Mouse (Mus musculus) CH12.LX (cell line): ENCODE measurements at regions not wholly inside any gene's neighbourhood (a gene's known extent, or its start where the extent isn't known, plus 50 kb on each side); places are given as distances from the start of the nearest gene placed in this dataset.

Experiments used
- DNase-seq: peaks from one replicate; pipeline ENCODE4 v3.0.0-alpha.2; 2013; ENCODE audit errors: extremely low read depth
- H3K27ac ChIP-seq: 2 replicates; pipeline ENCODE4 v1.5.1; 2012; ENCODE audit warnings: low read depth, mild to moderate bottlenecking, control low read depth, moderate library complexity; ENCODE audit not compliant: insufficient read depth
- H3K27me3 ChIP-seq: replicated peaks from 2 replicates; pipeline ENCODE3; 2012; ENCODE audit warnings: inconsistent platforms
- H3K36me3 ChIP-seq, 2 experiments: replicated peaks in 1 of 2; 2 replicates each; pipeline versions ENCODE3 to v1.6.1; 2012; ENCODE audit warnings: inconsistent platforms in 1 of 2, low read length in 1 of 2, mild to moderate bottlenecking in 1 of 2, mixed read lengths in 1 of 2, moderate library complexity in 1 of 2; ENCODE audit not compliant: control insufficient read depth in 1 of 2, insufficient read depth in 1 of 2
- H3K4me1 ChIP-seq, 2 experiments: 2 replicates each; pipeline ENCODE4 v1.6.1; 2012; ENCODE audit warnings: inconsistent platforms in 1 of 2, moderate library complexity in 1 of 2; ENCODE audit not compliant: insufficient read depth in 2 of 2, control insufficient read depth in 1 of 2
- H3K4me2 ChIP-seq: 2 replicates; pipeline ENCODE4 v1.6.1; 2012; ENCODE audit warnings: low read depth, mild to moderate bottlenecking, control low read depth; ENCODE audit not compliant: poor library complexity, insufficient read depth, severe bottlenecking
- H3K4me3 ChIP-seq, 3 experiments: fragments of 150-350 bp in 1 of 3; sonication (generic) in 1 of 3; replicated peaks in 1 of 3; 2 replicates each; pipeline versions ENCODE3 to v1.5.1; 2011 to 2012; ENCODE audit warnings: low read depth in 2 of 3, low read length in 2 of 3, mild to moderate bottlenecking in 2 of 3, moderate library complexity in 2 of 3, control low read depth in 1 of 3, improper control_type of control experiment in 1 of 3, inconsistent platforms in 1 of 3, mixed read lengths in 1 of 3; ENCODE audit not compliant: poor library complexity in 1 of 3
- H3K79me2 ChIP-seq: replicated peaks from 2 replicates; pipeline ENCODE4 v1.6.1; 2012; ENCODE audit warnings: mild to moderate bottlenecking, moderate library complexity; ENCODE audit not compliant: control insufficient read depth, poor library complexity, insufficient read depth, severe bottlenecking; ENCODE audit errors: extremely low read depth
- H3K9ac ChIP-seq: 2 replicates; pipeline ENCODE4 v1.6.1; 2012; ENCODE audit warnings: low read depth, mild to moderate bottlenecking, control low read depth, moderate library complexity; ENCODE audit not compliant: insufficient read depth
- H3K9me3 ChIP-seq: replicated peaks from 2 replicates; pipeline ENCODE3; 2012; ENCODE audit warnings: low read length, inconsistent platforms, mixed read lengths
- BHLHE40 ChIP-seq: IDR thresholded peaks from 2 replicates; pipeline ENCODE4 v1.6.1; 2011; ENCODE audit warnings: mild to moderate bottlenecking, low read depth, low read length, improper control_type of control experiment
- CHD2 ChIP-seq: IDR thresholded peaks from 2 replicates; pipeline ENCODE4 v1.6.1; 2011; ENCODE audit warnings: low read length, improper control_type of control experiment
- CTCF ChIP-seq, 2 experiments: IDR thresholded peaks in 1 of 2; conservative IDR thresholded peaks in 1 of 2; 2 replicates each; pipeline ENCODE4 v1.5.1; 2011 to 2012; ENCODE audit warnings: low read depth in 2 of 2, low read length in 2 of 2, improper control_type of control experiment in 1 of 2, inconsistent platforms in 1 of 2, mild to moderate bottlenecking in 1 of 2, moderate library complexity in 1 of 2
- ELF1 ChIP-seq: IDR thresholded peaks from 2 replicates; pipeline ENCODE4 v1.6.1; 2014; ENCODE audit warnings: low read depth, mild to moderate bottlenecking, inconsistent platforms, low read length, improper control_type of control experiment
- EP300 ChIP-seq: IDR thresholded peaks from 2 replicates; pipeline ENCODE4 v1.6.1; 2011; ENCODE audit warnings: low read length, improper control_type of control experiment
- ETS1 ChIP-seq: conservative IDR thresholded peaks from 2 replicates; pipeline ENCODE4 v1.6.1; 2012; ENCODE audit warnings: low read depth, mild to moderate bottlenecking, inconsistent platforms, low read length, improper control_type of control experiment, moderate library complexity
- GABPA ChIP-seq: IDR thresholded peaks from 2 replicates; pipeline ENCODE4 v1.6.1; 2012; ENCODE audit warnings: low read depth, low read length, improper control_type of control experiment, inconsistent platforms; ENCODE audit not compliant: insufficient replicate concordance
- IRF4 ChIP-seq: IDR thresholded peaks from 2 replicates; pipeline ENCODE4 v1.6.1; 2014; ENCODE audit warnings: low read depth, mild to moderate bottlenecking, inconsistent platforms, low read length, improper control_type of control experiment
- MAZ ChIP-seq: IDR thresholded peaks from 2 replicates; pipeline ENCODE4 v1.6.1; 2012; ENCODE audit warnings: low read depth, mild to moderate bottlenecking, inconsistent platforms, low read length, improper control_type of control experiment, moderate library complexity
- MEF2A ChIP-seq: IDR thresholded peaks from 2 replicates; pipeline ENCODE4 v1.6.1; 2014; ENCODE audit warnings: low read depth, mild to moderate bottlenecking, inconsistent platforms, low read length, improper control_type of control experiment, borderline replicate concordance
- NELFE ChIP-seq: IDR thresholded peaks from 2 replicates; pipeline ENCODE4 v1.6.1; 2011; ENCODE audit warnings: low read depth, low read length, improper control_type of control experiment
- NRF1 ChIP-seq: IDR thresholded peaks from 2 replicates; pipeline ENCODE4 v1.6.1; 2014; ENCODE audit warnings: low read depth, mild to moderate bottlenecking, inconsistent platforms, low read length, improper control_type of control experiment, moderate library complexity
- PAX5 ChIP-seq: IDR thresholded peaks from 2 replicates; pipeline ENCODE4 v1.6.1; 2012; ENCODE audit warnings: low read length, inconsistent platforms, mixed read lengths
- POLR2AphosphoS2 ChIP-seq: IDR thresholded peaks from 2 replicates; pipeline ENCODE4 v1.6.1; 2011; ENCODE audit warnings: low read depth, low read length, improper control_type of control experiment
- RCOR1 ChIP-seq: conservative IDR thresholded peaks from 2 replicates; pipeline ENCODE4 v1.6.1; 2012; ENCODE audit warnings: low read depth, mild to moderate bottlenecking, inconsistent platforms, low read length, improper control_type of control experiment
- SIN3A ChIP-seq: IDR thresholded peaks from 2 replicates; pipeline ENCODE4 v1.6.1; 2012; ENCODE audit warnings: low read length, improper control_type of control experiment, inconsistent platforms
- SMC3 ChIP-seq: IDR thresholded peaks from 2 replicates; pipeline ENCODE4 v1.6.1; 2011; ENCODE audit warnings: low read depth, low read length, improper control_type of control experiment
- TCF12 ChIP-seq: IDR thresholded peaks from 2 replicates; pipeline ENCODE4 v1.6.1; 2014; ENCODE audit warnings: low read depth, mild to moderate bottlenecking, inconsistent platforms, low read length, improper control_type of control experiment
- USF1 ChIP-seq: IDR thresholded peaks from 2 replicates; pipeline ENCODE4 v1.6.1; 2014; ENCODE audit warnings: low read depth, mild to moderate bottlenecking, inconsistent platforms, low read length, improper control_type of control experiment
- USF2 ChIP-seq: conservative IDR thresholded peaks from 2 replicates; pipeline ENCODE4 v1.6.1; 2011; ENCODE audit warnings: low read depth, low read length, improper control_type of control experiment
- ZC3H11A ChIP-seq: IDR thresholded peaks from 2 replicates; pipeline ENCODE4 v1.6.1; 2012; ENCODE audit warnings: low read depth, mild to moderate bottlenecking, inconsistent platforms, low read length, improper control_type of control experiment
- dilution Hi-C: fragments of 300-500 bp; cut with MboI; formaldehyde crosslinking; loops from 2 replicates; pipeline ENCODE4 v1.14.3; 2020; ENCODE audit warnings: low sequenced_read_pairs; ENCODE audit not compliant: extremely low pct_unique_long_range_greater_than_20kb, extremely low pct_ligation_motif_present
- in situ Hi-C: fragments of 300-500 bp; cut with MboI; formaldehyde crosslinking; loops from 3 replicates; pipeline ENCODE4 v1.14.3; 2019; ENCODE audit warnings: low sequenced_read_pairs, low pct_ligation_motif_present, low pct_unique_long_range_greater_than_20kb, mixed read lengths

DNA sequence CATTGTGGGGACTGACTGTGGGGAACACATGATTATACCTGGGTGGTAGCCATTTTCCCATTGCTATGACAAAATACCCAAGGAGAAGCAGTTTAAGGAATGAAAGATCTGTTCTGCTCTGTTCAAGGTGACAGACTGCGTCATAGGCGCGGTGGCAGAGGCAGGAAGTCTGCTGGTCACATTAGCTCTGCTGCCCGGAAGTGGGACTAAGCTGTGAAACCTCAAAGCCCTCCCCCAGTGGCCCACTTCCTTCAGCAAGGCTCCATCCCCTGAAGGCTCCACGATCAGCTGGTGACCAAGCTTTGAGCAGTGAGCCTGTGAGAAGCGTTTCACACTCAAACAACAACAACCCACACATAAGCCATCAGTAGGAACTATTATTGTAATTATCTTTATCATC lies 221.8 kb downstream of the Prex1 start:
- Histone ChIP-seq H3K4me2 (no peak overlapping the region), H3K79me2 (no peaks in the 10 kb centered on the region), H3K27me3 (no peaks in the 10 kb centered on the region), H3K36me3 (no peaks in the 10 kb centered on the region), H3K27ac (no peak overlapping the region), H3K9ac (no peak overlapping the region), H3K9me3 (no peaks in the 10 kb centered on the region), H3K4me3 (no peak overlapping the region), H3K4me1 (peaks cover 12 to 31% of the 10 kb centered on the region in 2 experiments)
- in situ Hi-C loops: no loop called here
- no peak for TF ChIP-seq ZC3H11A
- TF ChIP-seq ELF1: 0 out of 2 replicates have a peak, but pooled peaks have one; percentile 28
- dilution Hi-C loops: no loop called here
- no peak for DNase-seq

DNA sequence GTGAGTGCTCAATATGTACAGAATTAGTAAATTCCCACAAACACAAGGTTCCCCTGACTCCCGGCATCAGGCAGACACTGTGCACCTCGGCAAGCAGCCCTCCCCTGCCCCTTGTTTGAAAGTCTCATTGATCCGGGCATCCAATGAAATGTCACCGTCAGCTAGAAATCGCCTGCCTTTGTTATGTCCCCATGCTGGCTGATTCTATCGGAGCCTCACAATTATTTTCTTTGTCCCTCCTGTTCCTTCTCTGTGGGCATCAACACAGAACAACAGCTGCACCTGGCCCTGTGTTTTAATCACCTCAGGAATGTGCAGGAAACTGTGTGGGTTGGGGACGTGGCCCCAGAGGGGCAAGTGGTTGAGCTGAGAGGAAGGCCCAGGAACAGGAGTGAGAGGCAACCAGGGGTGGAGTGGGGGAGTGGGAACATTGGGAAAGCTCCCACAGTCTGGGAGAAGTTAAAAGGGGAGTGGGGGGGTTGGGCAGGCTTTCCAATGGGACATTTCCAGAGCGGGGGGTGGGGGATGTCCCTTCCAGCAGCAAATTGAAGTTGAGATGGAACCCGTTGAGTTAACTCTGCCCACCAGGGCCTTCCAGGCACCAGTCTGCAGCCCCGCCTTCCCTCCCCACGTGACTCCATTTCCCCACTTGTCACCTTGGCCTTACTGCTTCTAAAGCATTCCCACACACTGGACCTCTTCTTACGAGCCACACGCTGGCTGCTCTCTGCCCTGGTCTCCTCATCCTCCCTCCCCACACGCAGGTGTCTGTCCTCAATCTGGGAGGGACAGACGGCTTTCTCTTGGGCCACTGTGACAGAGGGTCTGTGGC lies 224.4 kb downstream of the Prex1 start:
- Histone ChIP-seq H3K4me2 (no peak overlapping the region), H3K36me3 (no peaks in the 10 kb centered on the region), H3K4me1 (peaks cover 20 to 31% of the 10 kb centered on the region in 2 experiments), H3K4me3 (no peak overlapping the region), H3K9ac (no peak overlapping the region), H3K9me3 (no peaks in the 10 kb centered on the region), H3K79me2 (no peaks in the 10 kb centered on the region), H3K27ac (no peak overlapping the region), H3K27me3 (no peaks in the 10 kb centered on the region)
- in situ Hi-C loops: no loop called here
- no peak for DNase-seq
- dilution Hi-C loops: no loop called here
- TF ChIP-seq ZC3H11A (no peak), MAZ (no peak), NELFE (no peak), ELF1 (no peak), CTCF (conservative IDR thresholded peaks at IDR 0.05 in 1 of 2, IDR thresholded peaks at IDR 0.05 in 1 of 2; ENCODE audit: low read depth in 2 of 2, low read length in 2 of 2) (no peak), PAX5 (no peak), POLR2AphosphoS2 (no peak), CHD2 (no peak), GABPA (no peak), SMC3 (no peak)

DNA sequence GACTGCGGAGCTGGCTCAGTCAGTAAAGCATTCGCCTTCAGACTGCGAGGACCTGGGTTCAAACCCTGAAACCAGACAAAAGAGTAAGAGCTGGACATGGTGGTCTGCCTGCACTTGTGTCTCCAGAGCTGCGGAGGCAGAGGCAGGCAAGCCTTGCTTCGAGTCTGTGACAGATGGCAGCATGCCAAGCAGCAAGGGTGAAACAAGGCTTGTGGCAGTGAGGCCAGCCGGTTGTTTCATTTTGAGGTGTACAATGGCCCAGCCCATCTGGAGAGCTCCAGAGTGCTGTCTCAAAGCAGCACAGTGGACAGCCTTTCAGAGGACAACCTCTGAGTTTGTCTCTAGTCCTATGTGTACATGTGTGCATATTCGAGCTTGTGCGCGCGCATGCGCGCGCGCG lies 225.9 kb downstream of the Prex1 start:
- no peak for TF ChIP-seq USF1
- peak; percentile 22; the same call in 1 of the 2 replicates for TF ChIP-seq BHLHE40
- TF ChIP-seq RCOR1: no peak
- TF ChIP-seq ETS1: peak; percentile 14; the same call in 1 of the 2 replicates
- TF ChIP-seq MEF2A: no peak
- no peak for TF ChIP-seq SIN3A
- peak; percentile 83 for TF ChIP-seq NRF1
- peak; percentile 86 for TF ChIP-seq TCF12
- no peak for TF ChIP-seq USF2
- TF ChIP-seq MAZ: no peak
- TF ChIP-seq IRF4: peak; percentile 94
- peak; percentile 83 for TF ChIP-seq EP300
- no peaks in the 10 kb centered on the region for H3K27me3 ChIP-seq

More for the DNA sequence above, 225.9 kb downstream of the Prex1 start:
- H3K36me3 ChIP-seq: no peaks in the 10 kb centered on the region
- H3K4me2 ChIP-seq: 0 out of 2 replicates have a peak overlapping the region, but pooled peaks have one; percentile 11
- H3K79me2 ChIP-seq: no peaks in the 10 kb centered on the region
- H3K4me3 ChIP-seq: no peak overlapping the region
- no peak overlapping the region for H3K27ac ChIP-seq
- peaks cover 20 to 40% of the 10 kb centered on the region in 2 experiments for H3K4me1 ChIP-seq
- dilution Hi-C loops (no loop called here), in situ Hi-C loops (no loop called here)
- H3K9me3 ChIP-seq: no peaks in the 10 kb centered on the region
- no peak for DNase-seq
- H3K9ac ChIP-seq: no peak overlapping the region
